Mouse (Mus musculus): ENCODE measurements around the gene Ralbp1. TPM values are rescaled to one million over a fixed set of nuclear protein-coding genes. Genes with fewer than 3 reads are reported as not detected.

Ralbp1 gene
- polyA plus RNA-seq, 1 experiment from 2014 or later, result 155 TPM

- Histone ChIP-seq H3K4me1 (ENCODE audit: insufficient read depth, low read depth, low read length) (peaks cover 10% of the 10 kb centered on the region), H3K4me2 (replicated peaks; ENCODE audit: low read depth, low read length) (no peak overlapping the region), H3K9me3 (ENCODE audit: low read length) (no peaks in the 10 kb centered on the region), H3K4me3 (ENCODE audit: low read depth, low read length) (no peak overlapping the region), H3K9ac (replicated peaks; ENCODE audit: low read depth) (no peak overlapping the region), H3K27me3 (replicated peaks; ENCODE audit: insufficient read depth, low read length) (no peaks in the 10 kb centered on the region), H3K36me3 (ENCODE audit: insufficient read depth, low read length) (peaks cover 10% of the 10 kb centered on the region), H3K27ac (ENCODE audit: low read length) (no peak overlapping the region)
- ATAC-seq (no peak), DNase-seq (ENCODE audit: low spot score) (no peak)
- TF ChIP-seq CTCF (IDR thresholded peaks at IDR 0.05) (no peak), EP300 (IDR thresholded peaks at IDR 0.05) (no peak)
- WGBS, result 77% methylated on average over 4 of the region's 4 CpGs
Observed at GRCm38 (mm10) chr17:65927077-65927476, 41.5 kb upstream of the Ralbp1 start.

GRCm38 (mm10) chr17:65924218-65924617, 38.6 kb upstream of the Ralbp1 start:
- H3K9ac ChIP-seq (replicated peaks; ENCODE audit: low read depth), result no peak overlapping the region
- H3K4me2 ChIP-seq (replicated peaks; ENCODE audit: low read depth, low read length), result no peak overlapping the region
- no peaks in the 10 kb centered on the region for H3K4me1 ChIP-seq (ENCODE audit: insufficient read depth, low read depth, low read length)
- H3K9me3 ChIP-seq (ENCODE audit: low read length), result no peaks in the 10 kb centered on the region
- ATAC-seq, result peak; percentile 74
- H3K36me3 ChIP-seq (ENCODE audit: insufficient read depth, low read length), result peaks cover 14% of the 10 kb centered on the region
- peak; percentile 87 for DNase-seq (ENCODE audit: low spot score)
- H3K27ac ChIP-seq (ENCODE audit: low read length), result peak overlapping the region; percentile 59; the same call in 1 of the 2 replicates
- WGBS, result 38% methylated on average over 5 of the region's 5 CpGs
- TF ChIP-seq CTCF (IDR thresholded peaks at IDR 0.05) (no peak), EP300 (IDR thresholded peaks at IDR 0.05) (peak; percentile 73)
- H3K4me3 ChIP-seq (ENCODE audit: low read depth, low read length), result no peak overlapping the region
- H3K27me3 ChIP-seq (replicated peaks; ENCODE audit: insufficient read depth, low read length), result no peaks in the 10 kb centered on the region

- Histone ChIP-seq H3K27me3 (replicated peaks; ENCODE audit: insufficient read depth, low read length) (no peaks in the 10 kb centered on the region), H3K9me3 (ENCODE audit: low read length) (no peaks in the 10 kb centered on the region), H3K4me2 (replicated peaks; ENCODE audit: low read depth, low read length) (no peak overlapping the region), H3K36me3 (ENCODE audit: insufficient read depth, low read length) (peaks cover 14% of the 10 kb centered on the region; the same call in 1 of the 2 replicates), H3K9ac (replicated peaks; ENCODE audit: low read depth) (no peak overlapping the region), H3K4me1 (ENCODE audit: insufficient read depth, low read depth, low read length) (no peaks in the 10 kb centered on the region), H3K4me3 (ENCODE audit: low read depth, low read length) (no peak overlapping the region), H3K27ac (ENCODE audit: low read length) (no peak overlapping the region)
- WGBS, result 85% methylated on average over 6 of the region's 6 CpGs
- TF ChIP-seq EP300 (IDR thresholded peaks at IDR 0.05) (no peak), CTCF (IDR thresholded peaks at IDR 0.05) (no peak)
- DNase-seq (ENCODE audit: low spot score) (no peak), ATAC-seq (no peak)
Observed at GRCm38 (mm10) chr17:65921975-65922374, 36.4 kb upstream of the Ralbp1 start.

- TF ChIP-seq CTCF (IDR thresholded peaks at IDR 0.05), result no peak
- no peak for TF ChIP-seq EP300 (IDR thresholded peaks at IDR 0.05)
- 61% methylated on average over 3 of the region's 3 CpGs for WGBS
- no peak for DNase-seq (ENCODE audit: low spot score)
- peaks cover 2% of the 10 kb centered on the region; the same call in 1 of the 2 replicates for H3K4me1 ChIP-seq (ENCODE audit: insufficient read depth, low read depth, low read length)
- no peak overlapping the region for H3K4me3 ChIP-seq (ENCODE audit: low read depth, low read length)
- H3K9ac ChIP-seq (replicated peaks; ENCODE audit: low read depth), result no peak overlapping the region
- H3K36me3 ChIP-seq (ENCODE audit: insufficient read depth, low read length), result peaks cover 11% of the 10 kb centered on the region; the same call in 1 of the 2 replicates
- H3K27me3 ChIP-seq (replicated peaks; ENCODE audit: insufficient read depth, low read length), result no peaks in the 10 kb centered on the region
- no peak for ATAC-seq
- no peak overlapping the region for H3K27ac ChIP-seq (ENCODE audit: low read length)
- H3K9me3 ChIP-seq (ENCODE audit: low read length), result no peaks in the 10 kb centered on the region
- no peak overlapping the region for H3K4me2 ChIP-seq (replicated peaks; ENCODE audit: low read depth, low read length)
Observed at GRCm38 (mm10) chr17:65919235-65919634, 33.6 kb upstream of the Ralbp1 start.

DNA sequence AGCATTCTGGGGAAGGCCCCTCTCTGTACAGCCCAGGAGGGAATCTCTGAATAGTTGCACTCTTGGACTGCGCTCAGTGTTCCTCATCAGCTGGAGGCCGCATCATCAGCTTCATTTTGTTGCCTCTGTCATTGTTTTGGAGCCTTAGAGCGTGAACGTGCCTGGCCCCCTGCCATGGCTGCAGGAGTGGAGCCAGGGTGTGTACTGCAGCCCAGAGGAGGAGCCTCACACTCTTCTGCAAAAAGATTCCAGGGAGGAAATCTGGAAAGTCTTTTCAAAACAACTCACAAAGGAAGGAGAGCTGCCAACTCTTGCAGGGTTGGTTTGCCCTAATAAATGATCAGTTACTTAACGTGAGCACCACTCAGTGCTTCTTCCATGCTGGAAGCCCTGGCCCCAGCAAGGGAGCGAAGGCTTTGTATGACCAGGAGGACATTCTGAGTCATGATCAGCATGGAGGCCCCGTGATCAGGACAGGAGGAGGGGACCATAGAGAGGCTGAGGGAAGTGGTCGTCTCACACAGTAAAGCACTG, 30.6 kb upstream of the Ralbp1 start:
- ATAC-seq, result peak; percentile 88
- Histone ChIP-seq H3K9me3 (ENCODE audit: low read length) (no peaks in the 10 kb centered on the region), H3K4me3 (ENCODE audit: low read depth, low read length) (no peak overlapping the region)

DNA sequence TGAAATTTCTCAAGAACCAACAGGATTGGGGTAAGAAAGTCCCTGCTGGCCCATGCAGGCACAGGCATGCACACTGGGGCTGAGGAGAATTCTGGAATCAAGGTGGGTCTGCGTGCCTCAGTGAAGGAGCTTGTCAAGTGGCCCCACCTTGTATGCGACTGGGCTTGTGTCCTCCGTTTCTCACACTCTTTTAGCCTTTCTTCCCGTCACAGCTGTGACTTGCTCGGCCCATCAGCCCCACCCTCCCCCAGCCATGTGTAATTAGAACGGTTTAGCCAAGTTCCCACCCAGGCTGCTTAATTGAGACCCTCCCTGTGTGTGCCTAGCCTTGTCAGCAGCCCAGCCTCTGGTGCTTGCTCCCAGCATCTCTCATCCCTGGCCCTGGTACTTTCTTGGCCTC, 28.5 kb upstream of the Ralbp1 start:
- no peaks in the 10 kb centered on the region for H3K9me3 ChIP-seq (ENCODE audit: low read length)
- ATAC-seq (peak; percentile 80), DNase-seq (ENCODE audit: low spot score) (peak; percentile 78)
- H3K4me1 ChIP-seq (ENCODE audit: insufficient read depth, low read depth, low read length), result peaks cover 3% of the 10 kb centered on the region; the same call in 1 of the 2 replicates
- H3K4me2 ChIP-seq (replicated peaks; ENCODE audit: low read depth, low read length), result no peak overlapping the region
- WGBS, result 51% methylated on average over 6 of the region's 6 CpGs
- H3K4me3 ChIP-seq (ENCODE audit: low read depth, low read length), result no peak overlapping the region
- TF ChIP-seq CTCF (IDR thresholded peaks at IDR 0.05) (no peak), EP300 (IDR thresholded peaks at IDR 0.05) (peak; percentile 66)
- H3K36me3 ChIP-seq (ENCODE audit: insufficient read depth, low read length), result no peaks in the 10 kb centered on the region
- H3K9ac ChIP-seq (replicated peaks; ENCODE audit: low read depth), result no peak overlapping the region
- H3K27me3 ChIP-seq (replicated peaks; ENCODE audit: insufficient read depth, low read length), result no peaks in the 10 kb centered on the region
- H3K27ac ChIP-seq (ENCODE audit: low read length), result peak overlapping the region; percentile 74

More for the DNA sequence above, 30.6 kb upstream of the Ralbp1 start:
- H3K27ac ChIP-seq (ENCODE audit: low read length), result peak overlapping the region; percentile 87
- no peaks in the 10 kb centered on the region for H3K36me3 ChIP-seq (ENCODE audit: insufficient read depth, low read length)
- H3K9ac ChIP-seq (replicated peaks; ENCODE audit: low read depth), result no peak overlapping the region
- 0 out of 2 replicates have a peak overlapping the region, but pooled peaks have one; percentile 22 for H3K4me2 ChIP-seq (replicated peaks; ENCODE audit: low read depth, low read length)
- 13% methylated on average over 8 of the region's 8 CpGs for WGBS
- peaks cover 3% of the 10 kb centered on the region; the same call in 1 of the 2 replicates for H3K4me1 ChIP-seq (ENCODE audit: insufficient read depth, low read depth, low read length)
- no peak for TF ChIP-seq CTCF (IDR thresholded peaks at IDR 0.05)
- peak; percentile 68 for TF ChIP-seq EP300 (IDR thresholded peaks at IDR 0.05)
- peak; percentile 95 for DNase-seq (ENCODE audit: low spot score)
- H3K27me3 ChIP-seq (replicated peaks; ENCODE audit: insufficient read depth, low read length), result no peaks in the 10 kb centered on the region
